Mouse (Mus musculus): ENCODE data around the gene Smim20. TPM values are rescaled to one million over a fixed set of nuclear protein-coding genes. Genes with fewer than 3 reads are reported as not detected.

Gene Smim20
- total and polyA plus RNA-seq, 2 experiments from 2014 or later: 53.1 to 75.2 TPM

GRCm38 (mm10) chr5:53317885-53318466 lies 51.1 kb downstream of the Smim20 start:
- Histone ChIP-seq H3K27me3 (ENCODE audit: insufficient read depth, low read length) (no peaks in the 10 kb centered on the region), H3K4me3 (ENCODE audit: low read depth, low read length) (no peak overlapping the region), H3K27ac (ENCODE audit: low read depth, low read length) (no peak overlapping the region), H3K9me3 (ENCODE audit: low read length) (no peaks in the 10 kb centered on the region), H3K36me3 (ENCODE audit: insufficient read depth) (no peaks in the 10 kb centered on the region), H3K4me1 (ENCODE audit: insufficient read depth) (no peaks in the 10 kb centered on the region), H3K4me2 (ENCODE audit: low read depth) (no peak overlapping the region), H3K9ac (no peak overlapping the region)
- no peak for ATAC-seq
- no peak for DNase-seq
- no peak for TF ChIP-seq CTCF (IDR thresholded peaks at IDR 0.05; ENCODE audit: low read depth)
- WGBS: 84% methylated on average over 7 of the region's 7 CpGs

GRCm38 (mm10) chr5:53320331-53320730 lies 53.4 kb downstream of the Smim20 start:
- no peak; the same call in 1 of the 2 replicates for ATAC-seq
- WGBS: 34% methylated on average over 3 of the region's 3 CpGs
- no peak overlapping the region for H3K27ac ChIP-seq (ENCODE audit: low read depth, low read length)
- H3K4me1 ChIP-seq (ENCODE audit: insufficient read depth): no peaks in the 10 kb centered on the region
- no peaks in the 10 kb centered on the region for H3K9me3 ChIP-seq (ENCODE audit: low read length)
- DNase-seq: no peak
- no peaks in the 10 kb centered on the region for H3K36me3 ChIP-seq (ENCODE audit: insufficient read depth)
- TF ChIP-seq CTCF (IDR thresholded peaks at IDR 0.05; ENCODE audit: low read depth): no peak
- H3K27me3 ChIP-seq (ENCODE audit: insufficient read depth, low read length): no peaks in the 10 kb centered on the region
- no peak overlapping the region for H3K4me3 ChIP-seq (ENCODE audit: low read depth, low read length)
- no peak overlapping the region for H3K4me2 ChIP-seq (ENCODE audit: low read depth)
- H3K9ac ChIP-seq: no peak overlapping the region

DNA sequence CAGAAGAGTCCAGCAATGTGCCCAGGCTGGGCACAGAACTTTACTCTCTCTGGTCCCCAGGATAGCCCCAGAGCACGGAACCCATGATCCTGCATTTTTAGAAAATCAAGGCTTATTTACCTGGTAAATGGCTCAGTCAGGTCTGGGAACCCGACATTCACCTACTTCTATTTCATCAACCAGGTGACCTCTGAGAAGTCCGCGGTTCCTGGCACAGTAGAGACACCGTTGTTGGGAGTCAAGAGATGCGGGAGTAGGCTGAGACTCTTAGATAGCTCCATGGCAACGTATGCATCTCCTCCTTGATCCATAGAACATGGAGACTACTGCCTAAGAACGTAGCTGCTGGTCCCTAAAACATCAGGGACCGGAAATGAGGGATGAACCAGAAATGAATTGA lies 55.0 kb downstream of the Smim20 start:
- DNase-seq (no peak), ATAC-seq (no peak)
- Histone ChIP-seq H3K9ac (no peak overlapping the region), H3K4me1 (ENCODE audit: insufficient read depth) (peaks cover 4% of the 10 kb centered on the region; the same call in 1 of the 2 replicates), H3K9me3 (ENCODE audit: low read length) (no peaks in the 10 kb centered on the region), H3K4me2 (ENCODE audit: low read depth) (no peak overlapping the region), H3K27ac (ENCODE audit: low read depth, low read length) (no peak overlapping the region), H3K27me3 (ENCODE audit: insufficient read depth, low read length) (no peaks in the 10 kb centered on the region), H3K4me3 (ENCODE audit: low read depth, low read length) (no peak overlapping the region), H3K36me3 (ENCODE audit: insufficient read depth) (no peaks in the 10 kb centered on the region)
- TF ChIP-seq CTCF (IDR thresholded peaks at IDR 0.05; ENCODE audit: low read depth): no peak
- 93% methylated on average over 9 of the region's 9 CpGs for WGBS

DNA sequence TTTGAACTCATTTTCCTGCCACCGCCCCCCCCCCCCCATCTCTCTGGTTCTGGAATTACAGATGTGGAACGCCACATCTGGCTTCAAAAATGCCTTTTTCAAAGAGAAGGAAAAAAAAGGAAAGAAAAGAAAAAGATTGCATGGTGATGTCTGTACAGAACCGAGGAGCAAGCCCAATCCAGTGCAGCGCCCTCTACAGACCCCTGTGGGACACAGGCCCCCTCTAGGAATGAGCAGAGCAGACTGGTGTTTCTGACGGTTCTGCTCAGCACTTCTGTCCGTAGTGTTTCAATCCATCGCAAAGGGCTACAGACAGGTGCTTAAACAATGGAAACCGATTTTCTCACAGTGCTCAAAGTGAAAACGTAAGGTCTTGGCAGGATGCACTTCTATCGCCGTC lies 55.6 kb downstream of the Smim20 start:
- WGBS: 79% methylated on average over 11 of the region's 11 CpGs
- DNase-seq (no peak), ATAC-seq (no peak)
- no peaks in the 10 kb centered on the region for H3K9me3 ChIP-seq (ENCODE audit: low read length)
- no peak overlapping the region for H3K9ac ChIP-seq
- no peak overlapping the region for H3K27ac ChIP-seq (ENCODE audit: low read depth, low read length)
- peaks cover 4% of the 10 kb centered on the region; the same call in 1 of the 2 replicates for H3K4me1 ChIP-seq (ENCODE audit: insufficient read depth)
- peak; percentile 26; the same call in 1 of the 2 replicates for TF ChIP-seq CTCF (IDR thresholded peaks at IDR 0.05; ENCODE audit: low read depth)
- H3K4me3 ChIP-seq (ENCODE audit: low read depth, low read length): no peak overlapping the region
- no peak overlapping the region for H3K4me2 ChIP-seq (ENCODE audit: low read depth)
- no peaks in the 10 kb centered on the region for H3K27me3 ChIP-seq (ENCODE audit: insufficient read depth, low read length)
- no peaks in the 10 kb centered on the region for H3K36me3 ChIP-seq (ENCODE audit: insufficient read depth)

GRCm38 (mm10) chr5:53323121-53323520 lies 56.2 kb downstream of the Smim20 start:
- Histone ChIP-seq H3K27me3 (ENCODE audit: insufficient read depth, low read length) (no peaks in the 10 kb centered on the region), H3K9me3 (ENCODE audit: low read length) (no peaks in the 10 kb centered on the region), H3K27ac (ENCODE audit: low read depth, low read length) (no peak overlapping the region), H3K4me2 (ENCODE audit: low read depth) (no peak overlapping the region), H3K9ac (no peak overlapping the region), H3K4me1 (ENCODE audit: insufficient read depth) (peaks cover 4% of the 10 kb centered on the region; the same call in 1 of the 2 replicates), H3K4me3 (ENCODE audit: low read depth, low read length) (no peak overlapping the region), H3K36me3 (ENCODE audit: insufficient read depth) (no peaks in the 10 kb centered on the region)
- 74% methylated on average over 7 of the region's 7 CpGs for WGBS
- TF ChIP-seq CTCF (IDR thresholded peaks at IDR 0.05; ENCODE audit: low read depth): no peak
- no peak for DNase-seq
- no peak for ATAC-seq

- H3K27ac ChIP-seq (ENCODE audit: low read depth, low read length): no peak overlapping the region
- H3K9me3 ChIP-seq (ENCODE audit: low read length): no peaks in the 10 kb centered on the region
- no peaks in the 10 kb centered on the region for H3K27me3 ChIP-seq (ENCODE audit: insufficient read depth, low read length)
- H3K9ac ChIP-seq: no peak overlapping the region
- no peaks in the 10 kb centered on the region for H3K36me3 ChIP-seq (ENCODE audit: insufficient read depth)
- ATAC-seq (no peak), DNase-seq (no peak)
- H3K4me1 ChIP-seq (ENCODE audit: insufficient read depth): peaks cover 4% of the 10 kb centered on the region; the same call in 1 of the 2 replicates
- no peak overlapping the region for H3K4me2 ChIP-seq (ENCODE audit: low read depth)
- H3K4me3 ChIP-seq (ENCODE audit: low read depth, low read length): no peak overlapping the region
- no peak for TF ChIP-seq CTCF (IDR thresholded peaks at IDR 0.05; ENCODE audit: low read depth)
- WGBS: 76% methylated on average over 3 of the region's 3 CpGs
Observed at GRCm38 (mm10) chr5:53324256-53324655, 57.4 kb downstream of the Smim20 start.

DNA sequence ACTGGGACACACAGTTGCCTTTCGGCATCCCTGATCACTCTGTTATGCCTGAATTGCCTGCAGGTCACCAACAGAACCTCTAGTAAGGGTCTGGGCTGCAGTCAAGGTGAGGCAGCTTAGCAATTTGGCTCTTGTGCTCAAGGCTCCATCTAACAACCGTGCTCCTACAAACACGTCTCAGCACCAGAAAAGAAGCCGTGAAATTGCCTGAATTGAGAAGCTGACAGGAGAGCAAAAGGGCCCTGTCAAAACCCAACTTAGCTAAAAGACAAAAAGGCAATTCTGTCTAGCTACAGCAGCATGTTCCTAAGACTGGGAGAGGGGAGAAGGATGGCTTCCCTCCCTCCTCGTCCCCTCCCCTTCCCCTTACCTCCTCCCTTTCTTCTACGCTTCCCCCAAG lies 57.9 kb downstream of the Smim20 start:
- Histone ChIP-seq H3K36me3 (ENCODE audit: insufficient read depth) (no peaks in the 10 kb centered on the region), H3K4me2 (ENCODE audit: low read depth) (no peak overlapping the region), H3K4me1 (ENCODE audit: insufficient read depth) (peaks cover 4% of the 10 kb centered on the region; the same call in 1 of the 2 replicates), H3K9me3 (ENCODE audit: low read length) (no peaks in the 10 kb centered on the region), H3K27me3 (ENCODE audit: insufficient read depth, low read length) (no peaks in the 10 kb centered on the region), H3K27ac (ENCODE audit: low read depth, low read length) (no peak overlapping the region), H3K4me3 (ENCODE audit: low read depth, low read length) (no peak overlapping the region), H3K9ac (no peak overlapping the region)
- DNase-seq (peak; percentile 26), ATAC-seq (no peak; the same call in 1 of the 2 replicates)
- no peak for TF ChIP-seq CTCF (IDR thresholded peaks at IDR 0.05; ENCODE audit: low read depth)
- WGBS: 28% methylated on average over 6 of the region's 6 CpGs

All from forebrain, postnatal 0 days (tissue).